Mouse (Mus musculus) Patski (cell line): Measurements from ENCODE around the gene Fosb. TPM values are rescaled to one million over a fixed set of nuclear protein-coding genes. Genes with fewer than 3 reads are reported as not detected.
A peak's percentile ranks its signal among the peaks of the same experiment; 100 is the strongest.

ENCODE experiments used
- ATAC-seq: fragments of 100-300 bp; one replicate; pipeline ENCODE4 v1.8.0; 2021
- CTCF ChIA-PET: fragments of 350-600 bp; sonication (Branson Sonifier 250); formaldehyde crosslinking; loops from one replicate; lab custom pipeline; 2022; ENCODE audit warnings: inconsistent platforms; lab: Charles Lee
- POLR2A ChIA-PET: fragments of 350-600 bp; sonication (Branson Sonifier 250); formaldehyde crosslinking; loops from one replicate; lab custom pipeline; 2022; ENCODE audit warnings: antibody characterized with exemption, inconsistent platforms; lab: Charles Lee
- DNase-seq: peaks from one replicate; pipeline ENCODE4 v3.0.0-alpha.2; 2011; ENCODE audit warnings: low read depth, low spot score
- H3K27me3 ChIP-seq: fragments of 371-371 bp; one replicate; pipeline ENCODE4 v1.5.1; 2021
- CTCF ChIP-seq: fragments of 100-300 bp; IDR thresholded peaks from one replicate; pipeline ENCODE4 v1.5.1; 2021
- in situ Hi-C: fragments of 300-500 bp; cut with MboI; formaldehyde crosslinking; loops from 3 replicates; pipeline ENCODE4 v1.11.1; 2018; ENCODE audit warnings: low pct_unique_long_range_greater_than_20kb, mixed read lengths
- polyA plus RNA-seq: library from polyadenylated mRNA; unstranded; gene quantifications from one replicate; pipeline ENCODE4 v1.2.3, GENCODE M21; 2021

Gene Fosb
- polyA plus RNA-seq, 1 experiment from 2014 or later: 72.9 TPM

DNA sequence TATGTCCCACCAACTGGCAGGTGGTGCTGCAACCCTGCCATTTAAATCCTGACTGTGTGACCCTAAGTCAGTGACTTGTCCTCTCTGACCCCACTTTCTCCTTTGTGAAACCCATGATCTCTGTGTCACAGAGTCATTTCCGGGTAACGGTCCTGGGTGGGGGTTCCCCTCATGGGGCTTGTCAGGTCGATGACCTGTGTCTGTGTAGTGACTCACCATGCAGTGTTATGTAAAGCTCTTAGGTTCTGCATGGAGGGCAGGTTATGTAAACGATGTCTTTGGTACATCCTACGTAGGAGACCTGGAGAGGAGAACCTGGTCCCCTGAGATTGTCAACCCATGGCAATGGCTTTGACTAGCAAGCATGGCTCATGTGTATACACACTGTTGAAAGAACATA is 11.6 kb upstream of the Fosb start:
- CTCF ChIA-PET: interaction anchor here (2.5 kb wide), 1 partner anchor 21 kb away, joined by 8 read pairs; no protein-coding TSS in a partner anchor
- ATAC-seq (no peak), DNase-seq (no peak)
- no peak for TF ChIP-seq CTCF
- in situ Hi-C loops: no loop called here
- POLR2A ChIA-PET: no interaction called here
- H3K27me3 ChIP-seq: no peaks in the 10 kb centered on the region

DNA sequence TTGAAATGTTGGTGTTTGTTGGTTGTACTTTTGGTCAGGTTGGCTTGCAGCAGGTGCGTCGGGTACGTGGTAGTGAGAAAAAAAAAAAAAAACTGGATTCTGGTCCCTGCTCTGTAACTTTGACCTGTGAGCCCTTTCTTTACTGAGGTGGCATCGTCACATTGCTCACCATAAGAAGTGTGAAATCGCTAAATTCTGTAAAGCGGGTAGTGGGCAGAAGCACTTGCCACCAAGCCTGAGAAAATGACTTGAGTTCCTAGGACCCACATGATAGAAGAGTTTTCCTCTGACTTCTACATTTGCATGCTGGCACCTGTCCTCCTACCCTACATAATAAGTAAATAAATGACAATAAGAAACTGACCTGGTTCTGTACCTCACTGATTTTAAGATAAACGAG is 10.8 kb upstream of the Fosb start:
- ATAC-seq (no peak), DNase-seq (no peak)
- ChIA-PET POLR2A (no interaction called here), CTCF (no interaction called here)
- TF ChIP-seq CTCF: no peak
- in situ Hi-C loops: no loop called here
- no peaks in the 10 kb centered on the region for H3K27me3 ChIP-seq

- no peak for TF ChIP-seq CTCF
- DNase-seq (no peak), ATAC-seq (peak; percentile 81)
- in situ Hi-C loops: no loop called here
- H3K27me3 ChIP-seq: no peaks in the 10 kb centered on the region
- ChIA-PET POLR2A (no interaction called here), CTCF (no interaction called here)
These were observed 10.1 kb upstream of the Fosb start for GRCm38 (mm10) chr7:19319906-19320305.

- in situ Hi-C loops: no loop called here
- no peak for DNase-seq
- peak; percentile 10 for ATAC-seq
- ChIA-PET CTCF (interaction anchor here (2.7 kb wide), 1 partner anchor 24 kb away, joined by 14 read pairs; the partner anchor contains the start of gene Ercc1), POLR2A (no interaction called here)
- TF ChIP-seq CTCF: no peak
- H3K27me3 ChIP-seq: no peaks in the 10 kb centered on the region
These were observed 9.6 kb upstream of the Fosb start for GRCm38 (mm10) chr7:19319458-19319857.

GRCm38 (mm10) chr7:19318676-19319075 is 8.8 kb upstream of the Fosb start:
- in situ Hi-C loops: no loop called here
- H3K27me3 ChIP-seq: no peaks in the 10 kb centered on the region
- CTCF ChIA-PET: interaction anchor here (1.0 to 2.7 kb wide), 2 partner anchors 18 to 25 kb away, joined by 3 to 14 read pairs; partner anchors contain the start of gene Ercc1
- DNase-seq (no peak), ATAC-seq (no peak)
- POLR2A ChIA-PET: no interaction called here
- no peak for TF ChIP-seq CTCF

DNA sequence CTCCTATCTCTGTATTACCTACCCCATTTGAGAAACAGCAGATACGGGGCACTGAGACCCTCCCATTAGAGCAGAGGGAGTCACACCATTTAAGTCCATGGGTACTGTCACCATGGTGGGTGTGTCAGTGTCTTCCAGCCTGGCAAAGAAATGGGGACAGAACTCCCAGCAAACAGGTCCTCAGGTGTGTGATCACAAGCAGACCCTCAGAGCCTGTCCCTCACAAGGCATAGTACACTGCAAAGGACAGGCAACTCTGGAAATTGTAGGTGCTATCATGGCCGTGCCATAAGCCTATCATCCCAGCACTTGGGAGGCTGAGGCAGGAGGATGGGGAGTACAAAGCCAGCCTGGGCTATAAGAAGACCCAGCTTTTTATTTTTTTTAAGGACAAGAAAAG is 8.3 kb upstream of the Fosb start:
- in situ Hi-C loops: no loop called here
- no peaks in the 10 kb centered on the region for H3K27me3 ChIP-seq
- ATAC-seq (no peak), DNase-seq (no peak)
- ChIA-PET POLR2A (no interaction called here), CTCF (interaction anchor here (1.0 to 2.7 kb wide), 2 partner anchors 18 to 25 kb away, joined by 3 to 14 read pairs; partner anchors contain the start of gene Ercc1)
- TF ChIP-seq CTCF: no peak

DNA sequence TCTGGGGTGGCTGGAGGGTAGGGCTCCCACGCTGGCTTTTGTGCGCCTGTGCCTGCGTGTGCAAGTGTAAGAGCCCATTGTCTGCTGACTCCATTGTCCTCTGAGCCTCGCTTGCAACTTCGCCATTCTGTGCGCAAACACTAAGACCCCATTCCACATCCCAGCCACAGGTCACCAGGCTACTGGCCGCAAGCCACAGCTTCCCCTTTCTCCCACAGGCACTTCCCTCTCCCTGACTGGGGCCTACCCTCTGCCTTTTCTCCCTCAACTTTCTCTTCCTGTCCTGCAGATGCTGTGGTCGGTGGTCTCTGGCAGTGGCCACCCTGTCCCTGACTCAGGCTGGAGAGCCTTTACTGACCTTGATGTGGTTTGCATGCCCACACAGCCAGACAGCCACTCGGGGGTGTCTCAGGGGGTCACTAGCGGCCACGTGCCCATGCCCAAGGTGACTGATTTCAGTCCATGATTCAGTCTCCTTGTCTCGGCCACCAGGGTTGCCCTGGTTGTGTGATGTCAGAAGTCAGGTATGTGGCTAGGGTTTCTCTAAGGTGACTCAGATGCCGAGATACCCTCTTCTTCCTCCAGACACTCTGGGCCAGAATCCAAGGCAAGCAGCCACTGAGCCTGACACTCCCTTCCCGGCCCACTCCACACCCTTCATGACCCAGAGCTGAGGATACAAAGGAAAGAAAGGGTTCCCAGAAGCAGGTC is 6.8 kb upstream of the Fosb start:
- ATAC-seq: peak; percentile 23

GRCm38 (mm10) chr7:19314033-19314432 is 4.2 kb upstream of the Fosb start:
- POLR2A ChIA-PET: no interaction called here
- in situ Hi-C loops: no loop called here
- DNase-seq (no peak), ATAC-seq (no peak)
- no peaks in the 10 kb centered on the region for H3K27me3 ChIP-seq
- no peak for TF ChIP-seq CTCF
- CTCF ChIA-PET: interaction anchor here (1.8 kb wide), 1 partner anchor 29 kb away, joined by 4 read pairs; no protein-coding TSS in a partner anchor

More for the DNA sequence above, 6.8 kb upstream of the Fosb start:
- DNase-seq: no peak
- in situ Hi-C loops: no loop called here
- POLR2A ChIA-PET: interaction anchor here (0.8 kb wide), 1 partner anchor 10 kb away, joined by 3 read pairs; no protein-coding TSS in a partner anchor
- CTCF ChIA-PET: interaction anchor here (1.0 to 2.7 kb wide), 3 partner anchors 12 to 27 kb away, joined by 3 to 14 read pairs (median 11); partner anchors contain the start of gene Ercc1
- TF ChIP-seq CTCF: no peak
- no peaks in the 10 kb centered on the region for H3K27me3 ChIP-seq

GRCm38 (mm10) chr7:19311991-19312390 is 2.1 kb upstream of the Fosb start:
- ATAC-seq: no peak
- CTCF ChIA-PET: no interaction called here
- POLR2A ChIA-PET: no interaction called here
- TF ChIP-seq CTCF: no peak
- no peaks in the 10 kb centered on the region for H3K27me3 ChIP-seq
- in situ Hi-C loops: no loop called here
- DNase-seq: no peak

DNA sequence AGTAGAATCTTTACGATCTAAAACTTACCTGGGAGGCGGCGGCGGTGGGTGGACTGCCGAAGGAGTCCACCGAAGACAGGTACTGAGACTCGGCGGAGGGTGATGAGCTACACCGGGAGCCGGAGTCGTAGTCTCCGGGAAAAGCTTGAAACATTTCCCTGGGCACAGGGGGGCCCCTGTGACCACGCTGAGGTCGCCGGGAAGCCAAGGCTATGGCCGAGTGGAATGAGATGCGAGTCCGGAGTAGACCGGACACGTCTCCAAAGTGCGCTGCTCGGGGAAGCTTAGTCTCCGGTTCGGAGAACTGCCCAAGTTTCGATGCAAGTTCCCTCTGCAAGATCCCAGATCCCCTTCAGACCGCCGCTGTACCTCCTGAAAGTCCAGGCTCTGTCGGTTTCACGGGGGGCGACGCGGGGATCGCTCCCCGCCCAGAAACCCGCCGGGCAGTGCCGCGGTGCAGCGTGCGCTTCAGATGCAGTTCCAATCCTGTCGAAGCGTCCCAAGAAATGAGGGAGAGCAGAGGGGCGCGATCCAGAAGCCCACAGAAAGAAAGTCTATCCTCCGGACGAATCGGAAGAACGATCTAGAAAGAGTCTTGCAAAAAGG is 470 bp downstream of the Fosb start:
- POLR2A ChIA-PET: interaction anchor here (0.8 to 1.4 kb wide), 5 partner anchors 13 to 40 kb away, joined by 3 to 5 read pairs (median 3); partner anchors contain the start of gene Ercc1
- ATAC-seq: no peak
- DNase-seq: no peak
- in situ Hi-C loops: no loop called here
- CTCF ChIA-PET: interaction anchor here (0.8 to 1.9 kb wide), 4 partner anchors 8 to 34 kb away, joined by 3 to 5 read pairs (median 4); no protein-coding TSS in a partner anchor
- no peak for TF ChIP-seq CTCF
- H3K27me3 ChIP-seq: no peaks in the 10 kb centered on the region
